Mouse (Mus musculus): ENCODE measurements at regions not wholly inside any gene's neighbourhood (a gene's known extent, or its start where the extent isn't known, plus 50 kb on each side); places are given as distances from the start of the nearest gene placed in this dataset.

DNA sequence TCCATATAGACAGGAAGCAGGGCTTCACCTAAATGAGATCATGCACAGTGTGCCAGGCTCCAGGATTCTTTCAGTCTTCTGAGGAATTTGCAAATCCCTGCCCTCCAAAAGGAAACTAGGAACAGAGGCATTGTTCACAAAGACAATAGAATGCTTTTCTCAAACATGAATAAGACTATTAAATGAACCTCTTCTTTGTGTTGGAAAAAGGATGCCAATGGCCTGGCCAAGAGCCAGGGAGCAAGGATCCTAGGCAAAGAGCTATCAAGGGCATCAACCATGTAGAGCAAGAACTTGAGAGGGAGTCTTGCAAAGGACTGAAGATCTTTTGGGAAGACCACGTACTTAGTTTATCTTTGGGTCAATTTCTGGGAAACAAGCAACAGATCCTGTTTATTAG is 415.4 kb downstream of the Mtx2 start:
- WGBS, result 76% methylated on average over 1 of the region's 1 CpGs
- H3K9me3 ChIP-seq, result no peaks in the 10 kb centered on the region
- no peak overlapping the region for H3K27ac ChIP-seq
- no peak for DNase-seq (ENCODE audit: extremely low spot score, low spot score)
- no peaks in the 10 kb centered on the region for H3K27me3 ChIP-seq (ENCODE audit: poor library complexity, severe bottlenecking)
- H3K4me1 ChIP-seq, result peaks cover 23% of the 10 kb centered on the region
- no peaks in the 10 kb centered on the region for H3K36me3 ChIP-seq (replicated peaks)
- H3K4me3 ChIP-seq, result no peak overlapping the region

DNA sequence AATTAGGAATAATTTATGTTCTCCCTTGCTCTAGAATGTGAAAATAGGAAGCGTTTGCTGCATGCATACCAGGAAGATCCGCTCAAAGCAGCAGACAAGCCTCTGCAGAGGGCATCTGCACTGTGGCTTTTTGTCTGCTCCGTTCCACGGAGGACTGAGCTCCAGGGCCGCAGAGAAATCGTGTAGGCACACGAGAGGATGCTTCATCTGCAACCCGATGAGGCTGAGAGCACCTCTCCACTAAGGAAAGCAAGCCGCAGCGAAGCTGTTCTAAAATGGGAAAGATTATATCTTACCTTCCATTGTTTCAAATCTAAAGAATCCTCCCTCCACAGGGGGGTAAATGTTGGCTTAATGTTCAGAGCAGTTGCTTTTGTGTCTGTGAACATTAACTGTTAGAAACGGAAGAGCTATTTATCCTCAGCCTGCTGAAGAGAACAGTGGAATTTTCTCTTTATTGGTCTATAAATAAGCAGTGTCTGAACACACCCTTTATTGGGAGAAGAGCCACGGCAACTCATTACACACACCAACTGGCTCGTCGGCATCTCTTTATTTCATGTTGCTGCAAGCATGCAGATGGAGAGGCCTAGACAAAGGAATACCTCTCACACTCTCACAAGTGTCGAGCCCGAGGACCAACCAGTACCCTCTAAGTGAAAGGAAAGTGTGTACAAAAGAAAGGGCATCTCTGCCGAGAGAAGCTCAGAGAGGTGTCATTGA is 414.6 kb upstream of the Hnrnpa3 start:
- DNase-seq (ENCODE audit: extremely low spot score, low spot score), result no peak

GRCm38 (mm10) chr2:75245256-75245655 is 413.8 kb upstream of the Hnrnpa3 start:
- H3K9me3 ChIP-seq, result no peaks in the 10 kb centered on the region
- 88% methylated on average over 6 of the region's 6 CpGs for WGBS
- H3K27ac ChIP-seq, result no peak overlapping the region
- peaks cover 32% of the 10 kb centered on the region for H3K4me1 ChIP-seq
- no peaks in the 10 kb centered on the region for H3K27me3 ChIP-seq (ENCODE audit: poor library complexity, severe bottlenecking)
- H3K36me3 ChIP-seq (replicated peaks), result no peaks in the 10 kb centered on the region
- DNase-seq (ENCODE audit: extremely low spot score, low spot score), result no peak
- no peak overlapping the region for H3K4me3 ChIP-seq

More for the DNA sequence above, 414.6 kb upstream of the Hnrnpa3 start:
- Histone ChIP-seq H3K27ac (peak overlapping the region; percentile 44), H3K27me3 (ENCODE audit: poor library complexity, severe bottlenecking) (no peaks in the 10 kb centered on the region), H3K36me3 (replicated peaks) (no peaks in the 10 kb centered on the region), H3K4me3 (no peak overlapping the region), H3K9me3 (no peaks in the 10 kb centered on the region), H3K4me1 (peaks cover 32% of the 10 kb centered on the region)
- 74% methylated on average over 17 of the region's 17 CpGs for WGBS

DNA sequence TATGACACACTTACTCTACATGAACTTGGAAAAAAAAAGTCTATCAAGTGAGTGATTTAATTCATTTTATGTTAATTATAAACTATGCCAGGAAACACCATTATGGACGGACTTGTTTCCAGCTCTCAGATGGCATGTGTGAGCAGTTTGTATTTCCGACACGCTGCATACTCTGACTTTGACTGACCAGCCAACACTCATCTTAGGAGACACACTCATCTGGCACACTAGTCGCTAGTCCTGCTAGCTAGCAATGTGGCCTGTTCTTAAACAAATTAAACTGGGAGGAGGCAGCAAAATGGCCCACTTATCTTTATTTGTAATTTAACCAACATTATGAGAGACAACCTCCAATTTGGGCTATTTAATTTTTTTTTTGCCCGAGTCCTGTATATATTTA is 413.4 kb upstream of the Hnrnpa3 start:
- no peak overlapping the region for H3K4me3 ChIP-seq
- no peak for DNase-seq (ENCODE audit: extremely low spot score, low spot score)
- no peaks in the 10 kb centered on the region for H3K27me3 ChIP-seq (ENCODE audit: poor library complexity, severe bottlenecking)
- 88% methylated on average over 5 of the region's 5 CpGs for WGBS
- H3K36me3 ChIP-seq (replicated peaks), result no peaks in the 10 kb centered on the region
- no peaks in the 10 kb centered on the region for H3K9me3 ChIP-seq
- no peak overlapping the region for H3K27ac ChIP-seq
- peaks cover 32% of the 10 kb centered on the region for H3K4me1 ChIP-seq

DNA sequence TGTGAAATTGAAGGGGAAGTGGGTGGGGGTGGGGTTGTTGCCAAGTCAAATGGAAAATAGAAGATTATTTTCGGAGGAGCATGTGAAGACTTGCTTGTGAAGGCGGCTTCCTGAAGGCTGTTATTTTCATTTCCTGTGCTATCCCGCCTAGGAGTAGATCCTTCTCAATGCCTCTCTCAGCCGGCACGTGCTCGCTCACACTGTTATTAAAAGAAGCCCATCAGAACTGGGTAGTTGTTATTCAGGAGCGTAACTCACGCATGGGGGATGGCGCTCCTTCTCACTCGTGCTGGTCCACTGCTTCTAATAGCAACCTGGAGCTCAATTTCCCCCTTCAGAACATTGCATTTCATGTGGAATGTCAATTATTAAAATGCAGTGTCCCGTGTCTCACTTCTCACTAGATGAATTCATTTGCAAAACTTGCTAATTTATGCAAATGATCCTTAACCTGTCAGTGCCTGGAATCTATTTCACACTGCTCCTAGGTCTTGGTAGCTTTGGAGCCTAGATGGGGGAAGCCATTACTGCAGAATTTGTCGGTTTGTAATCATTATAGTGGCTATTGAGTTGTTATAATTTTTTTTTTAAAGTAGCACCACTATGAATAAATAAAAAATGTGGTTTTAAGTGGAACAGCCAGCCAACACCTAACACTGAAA is 412.8 kb upstream of the Hnrnpa3 start:
- WGBS, result 53% methylated on average over 12 of the region's 12 CpGs
- Histone ChIP-seq H3K4me3 (no peak overlapping the region; the same call in 1 of the 2 replicates), H3K36me3 (replicated peaks) (no peaks in the 10 kb centered on the region), H3K9me3 (no peaks in the 10 kb centered on the region), H3K4me1 (peaks cover 27% of the 10 kb centered on the region), H3K27ac (no peak overlapping the region), H3K27me3 (ENCODE audit: poor library complexity, severe bottlenecking) (no peaks in the 10 kb centered on the region)
- no peak for DNase-seq (ENCODE audit: extremely low spot score, low spot score)

DNA sequence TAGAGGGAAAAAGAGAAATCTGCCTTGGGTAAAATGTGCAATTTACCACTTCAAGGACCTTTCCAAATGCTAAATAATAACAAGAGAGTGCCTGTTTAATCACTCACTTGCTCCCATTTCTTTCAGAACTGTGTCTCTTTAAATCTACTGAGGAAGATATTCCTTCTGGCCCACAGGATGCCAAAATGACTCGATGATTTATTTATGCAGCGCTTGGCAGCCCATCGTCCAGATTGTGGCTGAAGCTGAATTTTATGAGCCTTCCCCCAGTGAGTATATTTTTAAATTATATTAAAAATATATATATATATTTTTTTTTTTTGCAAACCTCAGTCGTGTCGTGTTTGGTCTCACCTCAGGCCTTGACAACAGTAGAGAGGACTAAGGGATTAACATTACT is 410.8 kb upstream of the Hnrnpa3 start:
- no peaks in the 10 kb centered on the region for H3K27me3 ChIP-seq (ENCODE audit: poor library complexity, severe bottlenecking)
- DNase-seq (ENCODE audit: extremely low spot score, low spot score), result no peak
- no peaks in the 10 kb centered on the region for H3K36me3 ChIP-seq (replicated peaks)
- no peak overlapping the region for H3K27ac ChIP-seq
- H3K9me3 ChIP-seq, result no peaks in the 10 kb centered on the region
- 60% methylated on average over 5 of the region's 5 CpGs for WGBS
- H3K4me3 ChIP-seq, result no peak overlapping the region
- peaks cover 37% of the 10 kb centered on the region for H3K4me1 ChIP-seq

GRCm38 (mm10) chr2:75250507-75250906 is 408.6 kb upstream of the Hnrnpa3 start:
- H3K36me3 ChIP-seq (replicated peaks), result no peaks in the 10 kb centered on the region
- 90% methylated on average over 1 of the region's 1 CpGs for WGBS
- H3K27ac ChIP-seq, result no peak overlapping the region
- peaks cover 23% of the 10 kb centered on the region for H3K4me1 ChIP-seq
- H3K27me3 ChIP-seq (ENCODE audit: poor library complexity, severe bottlenecking), result no peaks in the 10 kb centered on the region
- no peak overlapping the region for H3K4me3 ChIP-seq
- no peaks in the 10 kb centered on the region for H3K9me3 ChIP-seq
- DNase-seq (ENCODE audit: extremely low spot score, low spot score), result no peak

DNA sequence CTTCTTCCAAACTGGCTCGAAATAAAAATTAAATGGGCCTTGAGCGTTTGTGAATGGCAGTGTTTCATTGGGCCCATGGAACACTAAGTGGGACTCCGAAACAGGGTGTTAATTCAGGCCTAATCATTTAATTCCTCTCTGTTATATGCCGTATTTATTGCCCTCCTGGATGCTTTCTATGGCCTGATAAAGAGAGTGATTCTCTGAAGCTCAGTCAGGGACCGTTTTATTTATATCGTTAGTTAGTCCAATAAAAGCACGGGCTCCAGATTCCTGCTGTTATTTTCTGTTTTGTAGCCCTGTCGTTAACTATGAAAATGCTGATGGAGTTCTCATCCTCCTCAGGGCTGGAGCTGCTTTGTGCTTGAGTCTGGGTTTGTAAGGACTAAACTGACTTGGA is 406.2 kb upstream of the Hnrnpa3 start:
- WGBS, result 55% methylated on average over 8 of the region's 8 CpGs
- Histone ChIP-seq H3K4me3 (no peak overlapping the region), H3K4me1 (peaks cover 14% of the 10 kb centered on the region), H3K9me3 (no peaks in the 10 kb centered on the region), H3K36me3 (replicated peaks) (no peaks in the 10 kb centered on the region), H3K27ac (no peak overlapping the region), H3K27me3 (ENCODE audit: poor library complexity, severe bottlenecking) (no peaks in the 10 kb centered on the region)
- no peak for DNase-seq (ENCODE audit: extremely low spot score, low spot score)

GRCm38 (mm10) chr2:75265218-75265617 is 393.8 kb upstream of the Hnrnpa3 start:
- H3K4me1 ChIP-seq, result peaks cover 19% of the 10 kb centered on the region
- 76% methylated on average over 7 of the region's 7 CpGs for WGBS
- no peak overlapping the region for H3K27ac ChIP-seq
- H3K27me3 ChIP-seq (ENCODE audit: poor library complexity, severe bottlenecking), result no peaks in the 10 kb centered on the region
- no peak for DNase-seq (ENCODE audit: extremely low spot score, low spot score)
- H3K4me3 ChIP-seq, result no peak overlapping the region
- H3K36me3 ChIP-seq (replicated peaks), result no peaks in the 10 kb centered on the region
- H3K9me3 ChIP-seq, result no peaks in the 10 kb centered on the region

- no peaks in the 10 kb centered on the region for H3K27me3 ChIP-seq (ENCODE audit: poor library complexity, severe bottlenecking)
- no peaks in the 10 kb centered on the region for H3K36me3 ChIP-seq (replicated peaks)
- WGBS, result 85% methylated on average over 19 of the region's 19 CpGs
- no peaks in the 10 kb centered on the region for H3K9me3 ChIP-seq
- peaks cover 20% of the 10 kb centered on the region for H3K4me1 ChIP-seq
- no peak overlapping the region for H3K4me3 ChIP-seq
- DNase-seq (ENCODE audit: extremely low spot score, low spot score), result no peak
- no peak overlapping the region for H3K27ac ChIP-seq
These were observed 393.0 kb upstream of the Hnrnpa3 start for GRCm38 (mm10) chr2:75265739-75266699.

GRCm38 (mm10) chr2:75267949-75268348 is 391.1 kb upstream of the Hnrnpa3 start:
- Histone ChIP-seq H3K4me1 (peaks cover 20% of the 10 kb centered on the region), H3K27me3 (ENCODE audit: poor library complexity, severe bottlenecking) (no peaks in the 10 kb centered on the region), H3K27ac (no peak overlapping the region), H3K9me3 (no peaks in the 10 kb centered on the region), H3K36me3 (replicated peaks) (no peaks in the 10 kb centered on the region), H3K4me3 (no peak overlapping the region)
- no peak for DNase-seq (ENCODE audit: extremely low spot score, low spot score)
- 92% methylated on average over 3 of the region's 3 CpGs for WGBS

DNA sequence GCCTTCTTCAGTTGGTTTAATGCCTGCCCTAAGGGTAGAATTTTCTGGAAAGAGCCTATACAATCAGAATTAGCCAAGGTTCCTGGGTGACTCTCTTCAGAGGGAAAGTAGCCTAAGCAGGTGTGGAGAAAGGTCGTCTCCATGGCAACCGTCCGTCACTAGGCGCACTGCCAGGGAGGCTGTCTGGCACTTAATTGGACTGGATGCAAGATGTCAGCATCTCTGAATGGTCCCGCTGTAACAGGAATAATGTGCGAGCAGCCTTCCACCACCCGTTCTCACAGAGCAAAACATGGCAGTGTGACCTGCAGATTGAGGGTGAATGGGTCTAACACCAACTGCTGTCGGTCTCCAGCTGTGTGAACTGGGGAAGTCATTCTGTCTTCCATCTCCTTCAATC is 389.6 kb upstream of the Hnrnpa3 start:
- H3K27me3 ChIP-seq (ENCODE audit: poor library complexity, severe bottlenecking), result no peaks in the 10 kb centered on the region
- no peaks in the 10 kb centered on the region for H3K9me3 ChIP-seq
- H3K4me3 ChIP-seq, result no peak overlapping the region
- H3K27ac ChIP-seq, result no peak overlapping the region
- peak; percentile 60 for DNase-seq (ENCODE audit: extremely low spot score, low spot score)
- no peaks in the 10 kb centered on the region for H3K36me3 ChIP-seq (replicated peaks)
- 52% methylated on average over 8 of the region's 8 CpGs for WGBS
- peaks cover 20% of the 10 kb centered on the region for H3K4me1 ChIP-seq

DNA sequence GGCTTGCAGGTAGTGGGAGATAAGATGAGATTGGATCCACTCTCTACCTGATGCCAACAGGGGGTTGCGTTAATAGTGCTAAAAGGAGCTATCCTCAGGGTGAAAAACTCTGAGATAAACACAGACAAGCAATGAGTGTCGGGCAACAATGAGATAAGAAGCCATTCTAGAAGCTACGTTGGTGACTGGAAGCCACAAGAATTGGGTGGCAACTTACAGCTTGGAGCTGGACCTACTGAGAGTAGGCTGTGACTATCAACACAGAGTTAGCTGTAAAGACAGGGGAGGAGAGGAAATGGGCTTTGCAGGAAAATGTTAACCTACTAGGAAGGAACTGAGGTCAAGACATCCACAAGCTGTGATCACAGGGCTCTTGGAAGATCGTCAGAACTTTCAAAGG is 388.9 kb upstream of the Hnrnpa3 start:
- H3K36me3 ChIP-seq (replicated peaks), result no peaks in the 10 kb centered on the region
- peaks cover 19% of the 10 kb centered on the region for H3K4me1 ChIP-seq
- no peaks in the 10 kb centered on the region for H3K9me3 ChIP-seq
- WGBS, result 88% methylated on average over 4 of the region's 4 CpGs
- no peak overlapping the region for H3K4me3 ChIP-seq
- no peak for DNase-seq (ENCODE audit: extremely low spot score, low spot score)
- H3K27me3 ChIP-seq (ENCODE audit: poor library complexity, severe bottlenecking), result no peaks in the 10 kb centered on the region
- no peak overlapping the region for H3K27ac ChIP-seq

All from forebrain, embryonic 10.5 days (tissue).